Comparison of ENCODE assay signal across 22 mouse cellular contexts in the genomic region with DNA sequence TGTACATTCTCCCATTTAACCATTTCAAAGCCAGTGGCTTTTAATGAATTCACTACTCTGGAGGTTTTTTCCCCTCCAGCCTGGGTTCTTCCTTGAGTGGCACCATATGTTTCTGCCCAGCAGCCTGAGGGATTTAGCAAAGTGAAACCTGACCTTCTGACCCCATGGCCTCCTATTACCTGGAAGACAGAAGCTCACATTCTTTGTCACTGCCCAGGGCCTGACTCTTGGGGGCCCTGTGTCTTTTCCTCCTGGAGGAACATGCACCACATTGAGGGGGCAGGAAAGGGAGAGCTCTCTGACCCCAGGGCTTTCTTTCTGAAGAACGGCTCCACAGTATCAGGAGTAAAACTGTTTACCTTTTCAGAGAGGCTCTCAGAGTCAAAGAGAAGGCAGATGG. TPM values are rescaled to one million over a fixed set of nuclear protein-coding genes. Genes with fewer than 3 reads are reported as not detected.
A peak's percentile ranks its signal among the peaks of the same experiment; 100 is the strongest.
DNase-seq lines count a peak whose midpoint lies in the region; ATAC-seq lines count a peak whose summit lies in the region.
"Had no signal": no experiment of that assay in that cellular context is flagged by ENCODE, and none has a peak within 500 bp of the region (broad histone marks: within the 10 kb centered on the region; RNA-seq: fewer than 3 reads in every experiment).

No protein-coding gene starts in this region.

- H3K36me3 ChIP-seq in hindbrain, embryonic 10.5 days, result peaks cover 6% of the 10 kb centered on the region; the same call in 1 of the 2 replicates
- no peaks in the 10 kb centered on the region for H3K36me3 ChIP-seq in hindbrain, embryonic 16.5 days (ENCODE audit: control insufficient read depth, insufficient read depth, low read length)
- H3K36me3 ChIP-seq in intestine, embryonic 16.5 days (ENCODE audit: control insufficient read depth, insufficient read depth, low read length), result peaks cover 4% of the 10 kb centered on the region; the same call in 1 of the 2 replicates
- H3K36me3 ChIP-seq: midbrain, embryonic 13.5 days had no signal

- no peak overlapping the region for H3K4me3 ChIP-seq in hindbrain, embryonic 10.5 days
- no peak overlapping the region for H3K4me3 ChIP-seq in hindbrain, embryonic 16.5 days (ENCODE audit: low read length)
- H3K4me3 ChIP-seq in intestine, embryonic 16.5 days (ENCODE audit: low read length), result no peak overlapping the region
- H3K4me3 ChIP-seq: heart, adult 2 months; layer of hippocampus, adult 2 months; limb, embryonic 15.5 days; midbrain, embryonic 13.5 days had no signal

- 40% methylated on average over 1 of the region's 1 CpGs for WGBS in hindbrain, embryonic 10.5 days
- WGBS in hindbrain, embryonic 16.5 days, result 72% methylated on average over 1 of the region's 1 CpGs
- WGBS in intestine, embryonic 16.5 days, result 54% methylated on average over 1 of the region's 1 CpGs

- H3K4me1 ChIP-seq in hindbrain, embryonic 10.5 days (replicated peaks), result peaks cover 45% of the 10 kb centered on the region
- peaks cover 4% of the 10 kb centered on the region for H3K4me1 ChIP-seq in hindbrain, embryonic 16.5 days (ENCODE audit: control insufficient read depth, insufficient read depth, low read depth, low read length)
- H3K4me1 ChIP-seq in intestine, embryonic 16.5 days (ENCODE audit: control insufficient read depth, insufficient read depth, low read length), result peaks cover 6% of the 10 kb centered on the region; the same call in 1 of the 2 replicates

- H3K4me2 ChIP-seq in hindbrain, embryonic 16.5 days (ENCODE audit: low read length), result no peak overlapping the region
- H3K4me2 ChIP-seq in intestine, embryonic 16.5 days (ENCODE audit: low read depth, low read length), result no peak overlapping the region
- H3K4me2 ChIP-seq: hindbrain, embryonic 14.5 days; limb, embryonic 15.5 days; midbrain, embryonic 13.5 days had no signal

- ATAC-seq in hindbrain, embryonic 16.5 days, result no peak
- ATAC-seq in intestine, embryonic 16.5 days, result no peak
- ATAC-seq: CD4-positive, CD25-positive, alpha-beta regulatory T cell, adult 4 months; midbrain, embryonic 13.5 days had no signal

- DNase-seq in hindbrain, embryonic 10.5 days (ENCODE audit: low spot score), result peak; percentile 47
- DNase-seq in thymus, postnatal 14 days, result peak; percentile 35
- no peak for DNase-seq in thymus, postnatal 36 days
- peak; percentile 68 for DNase-seq in embryo, embryonic 9.5 days (ENCODE audit: extremely low spot score)
- no peak for DNase-seq in gastrocnemius, postnatal 25 days
- DNase-seq: adrenal gland, postnatal 36 days; cerebellum, adult 11-12 months; cerebellum, postnatal 10 days; gastrocnemius, postnatal 36 days; heart, adult 2 months; heart, postnatal 36 days; kidney, adult 8-10 months; kidney, postnatal 25 days; lung, adult 18-20 months had no signal

- H3K9me3 ChIP-seq in hindbrain, embryonic 10.5 days, result 0 out of 2 replicates have a peak, but pooled peaks cover 6% of the 10 kb centered on the region
- no peaks in the 10 kb centered on the region for H3K9me3 ChIP-seq in hindbrain, embryonic 16.5 days (ENCODE audit: control insufficient read depth, low read length)
- no peaks in the 10 kb centered on the region for H3K9me3 ChIP-seq in intestine, embryonic 16.5 days (ENCODE audit: control insufficient read depth, low read length)
- H3K9me3 ChIP-seq: limb, embryonic 15.5 days; midbrain, embryonic 13.5 days had no signal

- H3K27me3 ChIP-seq in hindbrain, embryonic 10.5 days (ENCODE audit: insufficient read depth, poor library complexity, severe bottlenecking), result no peaks in the 10 kb centered on the region
- H3K27me3 ChIP-seq in hindbrain, embryonic 16.5 days (replicated peaks; ENCODE audit: control insufficient read depth, insufficient read depth, low read length), result no peaks in the 10 kb centered on the region
- H3K27me3 ChIP-seq in intestine, embryonic 16.5 days (replicated peaks; ENCODE audit: control insufficient read depth, insufficient read depth, low read length), result no peaks in the 10 kb centered on the region
- H3K27me3 ChIP-seq: limb, embryonic 15.5 days; midbrain, embryonic 13.5 days had no signal

- peak overlapping the region; percentile 40; the same call in 1 of the 2 replicates for H3K27ac ChIP-seq in hindbrain, embryonic 10.5 days
- no peak overlapping the region for H3K27ac ChIP-seq in hindbrain, embryonic 16.5 days (ENCODE audit: low read depth, low read length)
- H3K27ac ChIP-seq in intestine, embryonic 16.5 days (ENCODE audit: low read length), result no peak overlapping the region
- H3K27ac ChIP-seq: heart, adult 2 months; hindbrain, embryonic 14.5 days; layer of hippocampus, adult 2 months; limb, embryonic 15.5 days; midbrain, embryonic 13.5 days had no signal

- no peak overlapping the region for H3K9ac ChIP-seq in hindbrain, embryonic 16.5 days (ENCODE audit: low read depth, low read length)
- no peak overlapping the region for H3K9ac ChIP-seq in intestine, embryonic 16.5 days (ENCODE audit: low read depth, low read length)
- H3K9ac ChIP-seq: hindbrain, embryonic 14.5 days; limb, embryonic 15.5 days; midbrain, embryonic 13.5 days had no signal

RNA-seq across cellular contexts. Expression of gene Itga9, which starts 46.9 kb away (rescaled TPM):
- polyA plus RNA-seq in hindbrain, embryonic 10.5 days (2016; fragmentation: Nextera tagmentation; extraction: Ambion mirVana), result 6.0 and 6.9 TPM in 2 replicates
- polyA plus RNA-seq in hindbrain, embryonic 16.5 days (2015; fragmentation: Nextera tagmentation; extraction: Ambion mirVana), result 0.74 and 0.91 TPM in 2 replicates
- 3.5 and 3.7 TPM in 2 replicates for polyA plus RNA-seq in intestine, embryonic 16.5 days (2015; fragmentation: Nextera tagmentation; extraction: Ambion mirVana)
- total RNA-seq in gastrocnemius, postnatal 25 days (2021), result 1 to 10 TPM; 6.9 to 8.3 TPM
- total RNA-seq: monocyte, adult 5-6 weeks had no signal

Comparison
In these comparisons a context has a peak if more than half of its experiments do, and no peak if none do; other contexts are left out.
1. DNase-seq: peak in hindbrain, embryonic 10.5 days (single experiment), thymus, postnatal 14 days (single experiment) and embryo, embryonic 9.5 days (single experiment); none in thymus, postnatal 36 days (0 of 2) and gastrocnemius, postnatal 25 days (single experiment).